In genomic region chr15:103334194-103334593, GRCm38 (mm10) we compare ENCODE assay signal across 10 mouse cellular contexts. TPM values are rescaled to one million over a fixed set of nuclear protein-coding genes. Genes with fewer than 3 reads are reported as not detected.
DNase-seq lines count a peak whose midpoint lies in the region; ATAC-seq and TF ChIP-seq lines count a peak whose summit lies in the region.
"Had no signal": no experiment of that assay in that cellular context is flagged by ENCODE, and none has a peak within 500 bp of the region (broad histone marks: within the 10 kb centered on the region; RNA-seq: fewer than 3 reads in every experiment).

No protein-coding gene starts in this region.

- peak overlapping the region; percentile 28 for H3K4me3 ChIP-seq in midbrain, embryonic 10.5 days
- H3K4me3 ChIP-seq in midbrain, postnatal 0 days (ENCODE audit: low read depth, low read length) = no peak overlapping the region
- no peak overlapping the region for H3K4me3 ChIP-seq in embryonic facial prominence, embryonic 14.5 days (ENCODE audit: low read depth, low read length)
- H3K4me3 ChIP-seq in liver, embryonic 12.5 days = no peak overlapping the region

- H3K4me2 ChIP-seq in midbrain, postnatal 0 days (ENCODE audit: low read depth, low read length, poor library complexity, severe bottlenecking) = no peak overlapping the region
- 0 out of 2 replicates have a peak overlapping the region, but pooled peaks have one; percentile 3 for H3K4me2 ChIP-seq in embryonic facial prominence, embryonic 14.5 days (ENCODE audit: low read depth, low read length)
- peak overlapping the region; percentile 37 for H3K4me2 ChIP-seq in liver, embryonic 12.5 days

- no peak overlapping the region for H3K9ac ChIP-seq in midbrain, postnatal 0 days (replicated peaks; ENCODE audit: low read length, poor library complexity, severe bottlenecking)
- H3K9ac ChIP-seq in embryonic facial prominence, embryonic 14.5 days (ENCODE audit: low read depth, low read length) = no peak overlapping the region
- 0 out of 2 replicates have a peak overlapping the region, but pooled peaks have one; percentile 3 for H3K9ac ChIP-seq in liver, embryonic 12.5 days

- no peaks in the 10 kb centered on the region for H3K36me3 ChIP-seq in midbrain, embryonic 10.5 days
- 0 out of 2 replicates have a peak, but pooled peaks cover 4% of the 10 kb centered on the region for H3K36me3 ChIP-seq in midbrain, postnatal 0 days (ENCODE audit: insufficient read depth, low read length)
- H3K36me3 ChIP-seq in embryonic facial prominence, embryonic 14.5 days (ENCODE audit: control insufficient read depth, insufficient read depth, low read length) = no peaks in the 10 kb centered on the region
- H3K36me3 ChIP-seq in liver, embryonic 12.5 days = peaks cover 4% of the 10 kb centered on the region; the same call in 1 of the 2 replicates

- H3K27ac ChIP-seq in midbrain, embryonic 10.5 days (replicated peaks) = peak overlapping the region; percentile 85
- no peak overlapping the region for H3K27ac ChIP-seq in midbrain, postnatal 0 days (ENCODE audit: low read depth, low read length)
- no peak overlapping the region for H3K27ac ChIP-seq in embryonic facial prominence, embryonic 14.5 days (replicated peaks; ENCODE audit: low read depth, low read length)
- peak overlapping the region; percentile 28 for H3K27ac ChIP-seq in liver, embryonic 12.5 days

- TF ChIP-seq CTCF in midbrain, postnatal 0 days (IDR thresholded peaks at IDR 0.05) = no peak

- 3% methylated on average over 2 of the region's 2 CpGs for whole genome bisulfite sequencing in midbrain, embryonic 10.5 days
- WGBS in midbrain, postnatal 0 days = 5% methylated on average over 1 of the region's 2 CpGs
- WGBS in embryonic facial prominence, embryonic 14.5 days = 0% methylated on average over 1 of the region's 2 CpGs
- 38% methylated on average over 2 of the region's 2 CpGs for WGBS in liver, embryonic 12.5 days (ENCODE audit: insufficient replicate concordance)

- peaks cover 77% of the 10 kb centered on the region for H3K4me1 ChIP-seq in midbrain, embryonic 10.5 days
- H3K4me1 ChIP-seq in midbrain, postnatal 0 days (ENCODE audit: insufficient read depth, low read length) = peaks cover 21% of the 10 kb centered on the region
- H3K4me1 ChIP-seq in embryonic facial prominence, embryonic 14.5 days (ENCODE audit: control insufficient read depth, insufficient read depth, low read length) = peaks cover 22% of the 10 kb centered on the region
- H3K4me1 ChIP-seq in liver, embryonic 12.5 days = peaks cover 62% of the 10 kb centered on the region

- no peak for ATAC-seq in midbrain, postnatal 0 days (ENCODE audit: low FRiP score)
- peak; percentile 35; the same call in 1 of the 2 replicates for ATAC-seq in embryonic facial prominence, embryonic 14.5 days (ENCODE audit: low read depth)
- ATAC-seq in liver, embryonic 12.5 days = peak; percentile 48; the same call in 1 of the 2 replicates
- no peak for ATAC-seq in cerebellum, adult (ENCODE audit: insufficient number of reproducible peaks, low FRiP score, low TSS enrichment)

- peaks cover 29% of the 10 kb centered on the region for H3K27me3 ChIP-seq in midbrain, embryonic 10.5 days (ENCODE audit: low read depth, poor library complexity, severe bottlenecking)
- H3K27me3 ChIP-seq in midbrain, postnatal 0 days (ENCODE audit: insufficient read depth, low read length) = no peaks in the 10 kb centered on the region
- H3K27me3 ChIP-seq in embryonic facial prominence, embryonic 14.5 days (replicated peaks; ENCODE audit: control insufficient read depth, insufficient read depth, low read length) = peaks cover 4% of the 10 kb centered on the region; the same call in 1 of the 2 replicates
- 0 out of 2 replicates have a peak, but pooled peaks cover 9% of the 10 kb centered on the region for H3K27me3 ChIP-seq in liver, embryonic 12.5 days (replicated peaks)

- no peaks in the 10 kb centered on the region for H3K9me3 ChIP-seq in midbrain, embryonic 10.5 days (replicated peaks)
- H3K9me3 ChIP-seq in midbrain, postnatal 0 days (ENCODE audit: low read length) = no peaks in the 10 kb centered on the region
- no peaks in the 10 kb centered on the region for H3K9me3 ChIP-seq in embryonic facial prominence, embryonic 14.5 days (ENCODE audit: control insufficient read depth, low read length)
- no peaks in the 10 kb centered on the region for H3K9me3 ChIP-seq in liver, embryonic 12.5 days (replicated peaks)

- peak; percentile 84 for DNase-seq in midbrain, embryonic 10.5 days (ENCODE audit: low spot score)
- DNase-seq in midbrain, postnatal 0 days (ENCODE audit: low spot score) = no peak
- DNase-seq in embryonic facial prominence, embryonic 14.5 days (ENCODE audit: low spot score) = no peak
- DNase-seq in retina, postnatal 7 days (ENCODE audit: low read depth, low spot score) = peak; percentile 93
- no peak for DNase-seq in spleen, adult 18-20 months
- no peak for DNase-seq in frontal cortex, postnatal 36 days (ENCODE audit: low spot score in 2 of 2)
- DNase-seq: thymus, postnatal 4 days had no signal

RNA-seq across cellular contexts. Expression of gene Zfp385a, which starts 5.7 kb away (rescaled TPM):
- 24.3 and 25.5 TPM in 2 replicates for polyA plus RNA-seq in midbrain, embryonic 10.5 days (2016; fragmentation: Nextera tagmentation; extraction: Ambion mirVana)
- 22.0 and 26.5 TPM in 2 replicates for total RNA-seq in midbrain, postnatal 0 days (2014; rRNA removed)
- 26.9 and 28.8 TPM in 2 replicates for polyA plus RNA-seq in midbrain, postnatal 0 days (2015; fragmentation: Nextera tagmentation; extraction: Ambion mirVana)
- polyA plus RNA-seq in embryonic facial prominence, embryonic 14.5 days (2014; fragmentation: Nextera tagmentation; extraction: Ambion mirVana) = 18.4 and 19.0 TPM in 2 replicates
- polyA plus RNA-seq in liver, embryonic 12.5 days (2016; fragmentation: Nextera tagmentation; extraction: Ambion mirVana) = 7.7 and 8.2 TPM in 2 replicates

RNA-seq across cellular contexts. Expression of gene Gpr84, which starts 23.8 kb away (rescaled TPM):
- 0.32 and 0.47 TPM in 2 replicates for polyA plus RNA-seq in midbrain, embryonic 10.5 days (2016; fragmentation: Nextera tagmentation; extraction: Ambion mirVana)
- 0.27 TPM in 1 of 2 replicates, not detected in the other for total RNA-seq in midbrain, postnatal 0 days (2014; rRNA removed)
- 0.29 and 0.37 TPM in 2 replicates for polyA plus RNA-seq in midbrain, postnatal 0 days (2015; fragmentation: Nextera tagmentation; extraction: Ambion mirVana)
- 0.13 and 0.47 TPM in 2 replicates for polyA plus RNA-seq in embryonic facial prominence, embryonic 14.5 days (2014; fragmentation: Nextera tagmentation; extraction: Ambion mirVana)
- polyA plus RNA-seq in liver, embryonic 12.5 days (2016; fragmentation: Nextera tagmentation; extraction: Ambion mirVana) = 0.75 and 0.78 TPM in 2 replicates
- total RNA-seq: heart, postnatal 25 days had no signal

RNA-seq across cellular contexts. Expression of gene Itga5, which starts 32.4 kb away (rescaled TPM):
- polyA plus RNA-seq in midbrain, embryonic 10.5 days (2016; fragmentation: Nextera tagmentation; extraction: Ambion mirVana) = 26.1 and 26.4 TPM in 2 replicates
- total RNA-seq in midbrain, postnatal 0 days (2014; rRNA removed) = 4.8 and 6.8 TPM in 2 replicates
- polyA plus RNA-seq in midbrain, postnatal 0 days (2015; fragmentation: Nextera tagmentation; extraction: Ambion mirVana) = 3.8 TPM in 2 replicates
- 63.4 TPM in 2 replicates for polyA plus RNA-seq in embryonic facial prominence, embryonic 14.5 days (2014; fragmentation: Nextera tagmentation; extraction: Ambion mirVana)
- 21.8 and 23.2 TPM in 2 replicates for polyA plus RNA-seq in liver, embryonic 12.5 days (2016; fragmentation: Nextera tagmentation; extraction: Ambion mirVana)

Comparison
In these comparisons a context has a peak if more than half of its experiments do, and no peak if none do; other contexts are left out.
1. DNase-seq: peak in midbrain, embryonic 10.5 days (single experiment) and retina, postnatal 7 days (single experiment); none in midbrain, postnatal 0 days (single experiment), embryonic facial prominence, embryonic 14.5 days (single experiment), spleen, adult 18-20 months (0 of 2) and frontal cortex, postnatal 36 days (0 of 2).
2. H3K27ac ChIP-seq: peak in midbrain, embryonic 10.5 days (single experiment) and liver, embryonic 12.5 days (single experiment); none in midbrain, postnatal 0 days (single experiment) and embryonic facial prominence, embryonic 14.5 days (single experiment).
3. ATAC-seq: peak in embryonic facial prominence, embryonic 14.5 days (single experiment) and liver, embryonic 12.5 days (single experiment); none in midbrain, postnatal 0 days (single experiment) and cerebellum, adult (single experiment).